Mouse (Mus musculus) left cerebral cortex, adult 11 months (tissue): Measurements from ENCODE around the gene Gm2035.
"Not testable (repeated sequence)": the region's sequence is repeated elsewhere in the genome, so short reads cannot be mapped to it uniquely, and the experiment has no call there.

Experiments
- DNase-seq: peaks from one replicate; pipeline ENCODE4 v3.0.0; 2022; ENCODE audit warnings: low spot score

Gm2035 gene

GRCm38 (mm10) chr12:87919721-87920120 is at the start of gene Gm2035:
TSS of gene Gm2035 (minus strand) at chr12:87919857.
- DNase-seq, result not testable (repeated sequence)

GRCm38 (mm10) chr12:87953780-87954179 is 34.1 kb upstream of the Gm2035 start, which contains the start of gene Gm2042:
TSS of gene Gm2042 (plus strand) at chr12:87954080.
- not testable (repeated sequence) for DNase-seq

- not testable (repeated sequence) for DNase-seq
Measured at GRCm38 (mm10) chr12:87895070-87895469, 24.6 kb downstream of the Gm2035 start, which contains the start of gene Gm2022. TSS of gene Gm2022 (plus strand) at chr12:87895370.

- DNase-seq, result not testable (repeated sequence)
Measured at GRCm38 (mm10) chr12:87873772-87874171, 45.9 kb downstream of the Gm2035 start, which contains the start of gene Gm2016. TSS of gene Gm2016 (plus strand) at chr12:87874072.
